Mouse (Mus musculus) testis, adult 2 months (tissue): ENCODE data around the gene Tshr. TPM values are rescaled to one million over a fixed set of nuclear protein-coding genes. Genes with fewer than 3 reads are reported as not detected.
"Not testable (repeated sequence)": the region's sequence is repeated elsewhere in the genome, so short reads cannot be mapped to it uniquely, and the experiment has no call there.

Experiments used
- H3K27ac ChIP-seq: fragments of 200-500 bp; 2 replicates; pipeline ENCODE4 v1.5.1; 2012; ENCODE audit warnings: low read depth, low read length; ENCODE audit not compliant: control insufficient read depth, insufficient read depth
- H3K27me3 ChIP-seq: fragments of 200-500 bp; 2 replicates; pipeline ENCODE4 v1.6.1; 2012; ENCODE audit warnings: mild to moderate bottlenecking, low read length, moderate library complexity; ENCODE audit not compliant: control insufficient read depth, insufficient read depth
- H3K36me3 ChIP-seq: fragments of 200-500 bp; 2 replicates; pipeline ENCODE4 v1.6.1; 2012; ENCODE audit warnings: mild to moderate bottlenecking, low read length; ENCODE audit not compliant: control insufficient read depth, insufficient read depth
- H3K4me1 ChIP-seq: fragments of 200-500 bp; 2 replicates; pipeline ENCODE4 v1.6.1; 2012; ENCODE audit warnings: low read length; ENCODE audit not compliant: control insufficient read depth, insufficient read depth
- H3K4me3 ChIP-seq: fragments of 200-500 bp; 2 replicates; pipeline ENCODE4 v1.5.1; 2012; ENCODE audit warnings: low read depth, mild to moderate bottlenecking, low read length, moderate library complexity, mixed read lengths; ENCODE audit not compliant: control insufficient read depth
- CTCF ChIP-seq: fragments of 200-500 bp; IDR thresholded peaks from 2 replicates; pipeline ENCODE4 v1.5.1; 2012; ENCODE audit warnings: low read depth, mild to moderate bottlenecking, inconsistent platforms, low read length, moderate library complexity; ENCODE audit not compliant: control insufficient read depth, insufficient read depth, insufficient replicate concordance
- POLR2A ChIP-seq: fragments of 200-500 bp; IDR thresholded peaks from 2 replicates; pipeline ENCODE4 v1.6.1; 2012; ENCODE audit warnings: low read depth, mild to moderate bottlenecking, inconsistent platforms, low read length, moderate library complexity; ENCODE audit not compliant: control insufficient read depth
- polyA plus RNA-seq: library from polyadenylated mRNA; depleted of rRNA; stranded (reverse); fragments of >200 nt; gene quantifications from 2 replicates; pipeline ENCODE4 v1.2.3, GENCODE M21; 2012

Gene Tshr
- polyA plus RNA-seq, 1 experiment: 4.2 TPM

DNA sequence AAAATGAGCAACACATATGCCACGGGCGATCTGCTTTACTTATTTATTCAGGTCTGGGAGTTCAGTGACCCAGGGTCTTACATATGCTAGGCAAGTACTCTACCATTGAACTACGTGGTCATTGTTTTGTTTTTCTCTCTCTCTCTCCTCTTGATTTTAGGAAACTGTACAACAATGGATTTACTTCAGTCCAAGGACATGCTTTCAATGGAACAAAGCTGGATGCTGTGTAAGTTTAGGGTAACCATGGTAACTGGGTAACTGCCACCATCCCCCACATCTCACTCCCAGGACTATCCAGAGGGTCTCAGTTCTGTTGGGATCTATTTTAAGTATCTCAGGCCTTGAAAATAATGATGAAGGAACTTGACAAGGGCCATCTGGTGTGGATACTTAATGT, 127.4 kb downstream of the Tshr start:
- H3K4me1 ChIP-seq: no peaks in the 10 kb centered on the region
- TF ChIP-seq CTCF (no peak), POLR2A (no peak)
- no peaks in the 10 kb centered on the region for H3K36me3 ChIP-seq
- H3K27ac ChIP-seq: no peak overlapping the region
- H3K27me3 ChIP-seq: no peaks in the 10 kb centered on the region
- no peak overlapping the region for H3K4me3 ChIP-seq

GRCm38 (mm10) chr12:91513980-91514379, 129.6 kb downstream of the Tshr start:
- no peaks in the 10 kb centered on the region for H3K4me1 ChIP-seq
- no peak for TF ChIP-seq POLR2A
- TF ChIP-seq CTCF: no peak
- no peaks in the 10 kb centered on the region for H3K27me3 ChIP-seq
- H3K27ac ChIP-seq: no peak overlapping the region
- no peaks in the 10 kb centered on the region for H3K36me3 ChIP-seq
- H3K4me3 ChIP-seq: no peak overlapping the region

GRCm38 (mm10) chr12:91517808-91518207, 133.4 kb downstream of the Tshr start:
- no peak overlapping the region for H3K27ac ChIP-seq
- H3K4me1 ChIP-seq: peaks cover 4% of the 10 kb centered on the region; the same call in 1 of the 2 replicates
- no peaks in the 10 kb centered on the region for H3K36me3 ChIP-seq
- H3K27me3 ChIP-seq: no peaks in the 10 kb centered on the region
- TF ChIP-seq POLR2A: no peak
- TF ChIP-seq CTCF: no peak
- H3K4me3 ChIP-seq: no peak overlapping the region

DNA sequence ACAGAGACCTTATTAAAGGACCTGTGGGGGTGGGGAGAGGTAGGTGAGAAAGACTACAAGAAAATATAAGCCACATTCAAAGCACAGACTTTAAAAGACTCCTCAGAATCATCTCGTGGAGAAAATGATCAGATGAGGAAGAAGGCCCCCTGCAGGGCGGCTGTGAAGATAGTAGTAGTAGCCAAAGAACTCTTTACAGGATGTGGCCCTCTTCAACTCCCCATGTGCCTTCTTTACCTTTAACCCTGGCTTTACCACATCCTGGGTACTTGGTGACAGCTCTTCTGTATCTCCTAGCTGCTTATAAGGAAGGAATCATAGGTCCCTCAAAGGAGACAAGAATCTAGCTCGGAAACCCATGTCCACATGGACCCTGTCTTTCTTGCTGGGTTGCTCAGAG, 139.3 kb downstream of the Tshr start:
- H3K4me1 ChIP-seq: peaks cover 4% of the 10 kb centered on the region; the same call in 1 of the 2 replicates
- H3K36me3 ChIP-seq: no peaks in the 10 kb centered on the region
- no peak overlapping the region for H3K27ac ChIP-seq
- H3K4me3 ChIP-seq: no peak overlapping the region
- TF ChIP-seq POLR2A (no peak), CTCF (no peak)
- no peaks in the 10 kb centered on the region for H3K27me3 ChIP-seq

- Histone ChIP-seq H3K36me3 (no peaks in the 10 kb centered on the region), H3K27ac (no peak overlapping the region), H3K4me3 (no peak overlapping the region), H3K4me1 (no peaks in the 10 kb centered on the region; the same call in 1 of the 2 replicates), H3K27me3 (no peaks in the 10 kb centered on the region)
- TF ChIP-seq CTCF: no peak
- TF ChIP-seq POLR2A: no peak
These were observed 150.2 kb downstream of the Tshr start for GRCm38 (mm10) chr12:91534514-91534913.

DNA sequence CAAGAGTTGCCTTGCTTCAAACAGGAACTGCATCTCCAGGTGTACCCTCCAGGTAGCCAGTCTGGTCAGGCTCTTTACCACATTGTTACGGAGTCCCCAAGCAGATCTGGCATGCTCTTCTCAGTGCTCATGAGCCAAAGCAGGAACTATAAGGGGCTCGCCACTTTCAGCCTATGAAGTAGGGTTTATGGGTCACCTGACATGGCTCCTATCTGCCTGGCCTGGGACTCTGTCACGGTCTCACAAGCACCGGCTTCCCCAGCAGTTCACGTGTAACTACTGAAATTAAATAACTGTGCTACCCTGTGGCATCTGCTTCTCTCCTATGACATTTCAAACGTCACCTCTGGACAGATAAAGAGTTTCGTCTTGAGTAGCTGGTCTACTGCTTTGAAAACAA, 155.8 kb downstream of the Tshr start:
- no peak for TF ChIP-seq POLR2A
- TF ChIP-seq CTCF: no peak
- H3K27ac ChIP-seq: no peak overlapping the region
- H3K4me1 ChIP-seq: no peaks in the 10 kb centered on the region; the same call in 1 of the 2 replicates
- H3K27me3 ChIP-seq: no peaks in the 10 kb centered on the region
- H3K4me3 ChIP-seq: no peak overlapping the region
- no peaks in the 10 kb centered on the region for H3K36me3 ChIP-seq

GRCm38 (mm10) chr12:91549471-91549870, 165.1 kb downstream of the Tshr start:
- TF ChIP-seq CTCF (no peak), POLR2A (no peak)
- Histone ChIP-seq H3K36me3 (no peaks in the 10 kb centered on the region), H3K4me3 (no peak overlapping the region), H3K4me1 (no peaks in the 10 kb centered on the region), H3K27me3 (no peaks in the 10 kb centered on the region), H3K27ac (no peak overlapping the region)

DNA sequence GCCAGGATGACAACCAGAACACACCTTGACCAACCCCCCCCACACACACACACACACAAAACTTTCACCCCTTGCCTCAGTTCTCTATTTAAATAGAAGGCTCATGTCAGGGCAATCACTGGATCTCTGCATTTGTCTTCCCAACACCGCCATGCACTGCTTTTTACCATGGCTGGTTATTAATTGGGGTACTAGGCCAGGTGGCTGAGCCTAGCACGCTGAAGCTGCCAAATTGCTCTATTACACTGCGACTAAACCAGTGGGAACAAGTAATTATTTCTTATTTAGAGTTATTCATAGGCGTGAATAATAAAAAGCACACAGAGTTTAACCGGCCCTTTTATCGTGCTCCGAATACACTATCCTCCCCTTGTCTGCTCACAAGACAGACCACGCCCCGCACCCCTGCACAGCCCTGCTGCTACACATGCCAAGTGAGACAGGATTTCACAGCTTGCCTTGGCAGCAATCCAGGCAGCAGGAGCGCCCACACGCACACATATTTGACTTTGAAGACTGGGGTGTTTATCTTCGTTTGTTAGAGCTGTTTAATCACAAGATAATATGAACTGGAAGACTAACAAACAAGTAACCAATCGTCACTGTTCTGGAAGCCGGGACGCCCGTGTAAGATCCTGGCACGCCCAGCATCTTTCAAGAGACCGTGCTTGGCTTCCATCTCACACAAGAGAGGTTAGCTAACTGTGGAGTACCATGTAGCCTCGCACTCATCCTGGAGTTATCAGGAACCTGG, 167.6 kb downstream of the Tshr start:
- Histone ChIP-seq H3K27me3 (no peaks in the 10 kb centered on the region), H3K4me1 (no peaks in the 10 kb centered on the region), H3K27ac (no peak overlapping the region), H3K4me3 (no peak overlapping the region), H3K36me3 (no peaks in the 10 kb centered on the region)
- TF ChIP-seq POLR2A (no peak), CTCF (no peak)

DNA sequence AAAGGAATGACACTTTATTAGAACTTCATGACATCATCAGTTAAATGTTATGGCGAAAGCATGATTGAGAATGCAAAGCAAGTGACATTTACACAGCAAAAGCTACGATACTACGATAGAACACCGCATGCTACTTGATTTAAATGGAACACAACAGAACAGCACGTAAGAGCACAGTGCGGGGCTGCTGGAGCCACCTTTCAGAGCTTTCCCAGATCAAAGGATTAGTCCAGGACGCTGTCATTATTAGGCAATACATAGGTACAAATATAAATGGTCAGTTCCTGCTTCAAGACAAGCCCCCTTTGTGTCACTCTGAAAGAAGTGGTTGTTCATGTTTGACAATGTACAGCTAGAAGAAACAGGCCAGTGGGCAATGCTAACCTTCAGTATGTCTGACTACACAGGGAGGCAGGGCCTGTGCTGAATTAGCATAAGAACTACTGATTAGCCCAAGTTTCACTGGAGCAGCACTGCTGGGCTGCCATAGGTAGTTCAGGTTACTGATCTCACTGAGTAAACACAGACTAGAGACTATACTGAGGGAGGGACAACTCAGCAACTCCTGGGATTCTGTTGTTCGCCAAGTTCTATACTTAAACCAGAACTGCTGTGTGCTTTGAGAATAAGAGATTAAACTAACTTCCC, 173.1 kb downstream of the Tshr start:
- not testable (repeated sequence) for H3K36me3 ChIP-seq, H3K4me1 ChIP-seq, H3K27ac ChIP-seq, H3K27me3 ChIP-seq, H3K4me3 ChIP-seq

DNA sequence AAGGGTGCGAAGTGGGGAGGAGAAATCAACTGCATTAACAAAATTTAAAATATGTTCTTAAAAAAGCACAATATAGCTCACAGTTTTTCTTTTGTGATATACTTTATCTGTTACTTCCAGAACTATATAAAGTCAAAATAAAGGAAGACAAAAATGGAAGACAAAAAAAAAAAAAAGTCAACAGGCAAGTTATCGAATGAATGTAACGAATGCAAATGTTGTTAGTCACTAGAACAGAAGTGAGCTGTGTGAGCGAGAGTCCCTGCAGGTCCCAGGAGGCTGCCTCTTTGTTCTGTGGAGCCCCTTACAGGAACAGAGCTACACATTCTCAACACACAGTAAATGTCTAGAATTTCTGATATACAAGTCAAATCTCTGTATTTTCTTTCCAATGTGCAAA, 173.8 kb downstream of the Tshr start:
- H3K36me3 ChIP-seq: not testable (repeated sequence)

More for the DNA sequence above, 173.8 kb downstream of the Tshr start:
- not testable (repeated sequence) for H3K27me3 ChIP-seq, H3K27ac ChIP-seq, H3K4me1 ChIP-seq, H3K4me3 ChIP-seq
